Mouse (Mus musculus): ENCODE results near the gene Krt80. TPM values are rescaled to one million over a fixed set of nuclear protein-coding genes. Genes with fewer than 3 reads are reported as not detected.

The Krt80 gene
- polyA plus RNA-seq, 1 experiment from 2014 or later: 2.5 TPM

DNA sequence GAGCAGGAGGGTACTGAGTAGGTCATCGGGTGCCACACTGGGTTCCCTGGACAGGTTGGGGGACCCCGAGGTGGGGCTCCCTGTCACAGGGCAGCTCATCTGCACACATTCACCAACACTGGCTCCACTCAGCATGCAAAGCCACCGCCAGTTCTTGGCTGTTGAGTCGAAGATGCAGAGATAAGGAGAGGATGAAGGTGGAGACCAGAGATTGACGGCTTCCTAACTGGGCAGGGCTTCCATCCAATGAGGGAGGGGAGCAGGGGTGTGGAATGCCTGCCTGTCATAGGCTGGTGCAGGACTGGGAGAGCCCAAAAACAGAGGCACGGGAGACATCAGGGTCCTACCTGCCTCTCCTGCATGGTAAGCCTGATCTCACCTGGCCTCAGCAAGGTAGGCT, 5.5 kb downstream of the Krt80 start:
- 38% methylated on average over 6 of the region's 6 CpGs for WGBS
- Histone ChIP-seq H3K4me3 (ENCODE audit: low read length) (no peak overlapping the region), H3K4me1 (replicated peaks; ENCODE audit: control insufficient read depth, insufficient read depth, low read length) (peaks cover 24% of the 10 kb centered on the region), H3K27ac (ENCODE audit: low read length) (no peak overlapping the region), H3K36me3 (ENCODE audit: control insufficient read depth, insufficient read depth, low read length) (no peaks in the 10 kb centered on the region), H3K4me2 (ENCODE audit: low read depth, low read length) (no peak overlapping the region), H3K27me3 (ENCODE audit: control insufficient read depth, insufficient read depth, low read depth, low read length) (no peaks in the 10 kb centered on the region), H3K9ac (ENCODE audit: low read length) (no peak overlapping the region), H3K9me3 (ENCODE audit: control insufficient read depth, low read length) (no peaks in the 10 kb centered on the region)
- no peak for ATAC-seq (ENCODE audit: low read depth)

- peaks cover 19% of the 10 kb centered on the region for H3K4me1 ChIP-seq (replicated peaks; ENCODE audit: control insufficient read depth, insufficient read depth, low read length)
- H3K4me2 ChIP-seq (ENCODE audit: low read depth, low read length): no peak overlapping the region
- 72% methylated on average over 6 of the region's 6 CpGs for WGBS
- no peak for ATAC-seq (ENCODE audit: low read depth)
- no peaks in the 10 kb centered on the region for H3K9me3 ChIP-seq (ENCODE audit: control insufficient read depth, low read length)
- H3K9ac ChIP-seq (ENCODE audit: low read length): no peak overlapping the region
- H3K36me3 ChIP-seq (ENCODE audit: control insufficient read depth, insufficient read depth, low read length): no peaks in the 10 kb centered on the region
- no peaks in the 10 kb centered on the region for H3K27me3 ChIP-seq (ENCODE audit: control insufficient read depth, insufficient read depth, low read depth, low read length)
- no peak overlapping the region for H3K27ac ChIP-seq (ENCODE audit: low read length)
- H3K4me3 ChIP-seq (ENCODE audit: low read length): no peak overlapping the region
Measured at GRCm38 (mm10) chr15:101363933-101364332, 6.0 kb downstream of the Krt80 start.

- 45% methylated on average over 4 of the region's 4 CpGs for WGBS
- H3K4me1 ChIP-seq (replicated peaks; ENCODE audit: control insufficient read depth, insufficient read depth, low read length): peaks cover 15% of the 10 kb centered on the region
- H3K27me3 ChIP-seq (ENCODE audit: control insufficient read depth, insufficient read depth, low read depth, low read length): no peaks in the 10 kb centered on the region
- no peak overlapping the region for H3K27ac ChIP-seq (ENCODE audit: low read length)
- H3K4me2 ChIP-seq (ENCODE audit: low read depth, low read length): no peak overlapping the region
- no peak overlapping the region for H3K9ac ChIP-seq (ENCODE audit: low read length)
- no peaks in the 10 kb centered on the region for H3K9me3 ChIP-seq (ENCODE audit: control insufficient read depth, low read length)
- no peaks in the 10 kb centered on the region for H3K36me3 ChIP-seq (ENCODE audit: control insufficient read depth, insufficient read depth, low read length)
- no peak overlapping the region for H3K4me3 ChIP-seq (ENCODE audit: low read length)
- ATAC-seq (ENCODE audit: low read depth): no peak
Measured at GRCm38 (mm10) chr15:101362393-101363010, 7.5 kb downstream of the Krt80 start.

DNA sequence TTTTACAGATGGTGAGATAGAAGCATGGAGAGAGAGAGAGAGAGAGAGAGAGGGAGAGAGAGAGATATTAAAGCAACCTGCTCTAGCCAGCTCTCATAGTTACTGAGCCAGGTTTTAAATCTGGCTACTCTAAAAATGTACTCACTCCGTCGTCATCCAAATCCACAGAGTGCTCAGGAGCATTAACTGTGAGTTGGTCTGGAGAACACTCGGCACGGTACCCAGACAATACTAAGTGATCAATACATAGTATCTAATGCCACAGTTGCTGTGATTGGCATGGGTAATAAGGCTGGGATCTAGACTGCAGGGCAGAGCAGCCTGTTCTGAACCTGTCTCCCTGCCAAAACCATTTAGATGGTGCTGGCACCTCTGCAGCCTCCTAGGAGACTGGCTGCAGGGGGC, 14.6 kb downstream of the Krt80 start:
- no peak overlapping the region for H3K4me3 ChIP-seq (ENCODE audit: low read length)
- no peak overlapping the region for H3K9ac ChIP-seq (ENCODE audit: low read length)
- no peaks in the 10 kb centered on the region for H3K9me3 ChIP-seq (ENCODE audit: control insufficient read depth, low read length)
- ATAC-seq (ENCODE audit: low read depth): no peak
- 0 out of 2 replicates have a peak, but pooled peaks cover 3% of the 10 kb centered on the region for H3K4me1 ChIP-seq (replicated peaks; ENCODE audit: control insufficient read depth, insufficient read depth, low read length)
- H3K27ac ChIP-seq (ENCODE audit: low read length): no peak overlapping the region
- H3K4me2 ChIP-seq (ENCODE audit: low read depth, low read length): no peak overlapping the region
- no peaks in the 10 kb centered on the region for H3K36me3 ChIP-seq (ENCODE audit: control insufficient read depth, insufficient read depth, low read length)
- no peaks in the 10 kb centered on the region for H3K27me3 ChIP-seq (ENCODE audit: control insufficient read depth, insufficient read depth, low read depth, low read length)
- WGBS: 80% methylated on average over 4 of the region's 4 CpGs

GRCm38 (mm10) chr15:101352706-101353465, 17.1 kb downstream of the Krt80 start:
- Histone ChIP-seq H3K4me1 (replicated peaks; ENCODE audit: control insufficient read depth, insufficient read depth, low read length) (0 out of 2 replicates have a peak, but pooled peaks cover 3% of the 10 kb centered on the region), H3K4me3 (ENCODE audit: low read length) (no peak overlapping the region), H3K9ac (ENCODE audit: low read length) (no peak overlapping the region), H3K27me3 (ENCODE audit: control insufficient read depth, insufficient read depth, low read depth, low read length) (no peaks in the 10 kb centered on the region), H3K36me3 (ENCODE audit: control insufficient read depth, insufficient read depth, low read length) (no peaks in the 10 kb centered on the region), H3K27ac (ENCODE audit: low read length) (no peak overlapping the region), H3K4me2 (ENCODE audit: low read depth, low read length) (no peak overlapping the region), H3K9me3 (ENCODE audit: control insufficient read depth, low read length) (no peaks in the 10 kb centered on the region)
- no peak for ATAC-seq (ENCODE audit: low read depth)
- 46% methylated on average over 10 of the region's 10 CpGs for WGBS

DNA sequence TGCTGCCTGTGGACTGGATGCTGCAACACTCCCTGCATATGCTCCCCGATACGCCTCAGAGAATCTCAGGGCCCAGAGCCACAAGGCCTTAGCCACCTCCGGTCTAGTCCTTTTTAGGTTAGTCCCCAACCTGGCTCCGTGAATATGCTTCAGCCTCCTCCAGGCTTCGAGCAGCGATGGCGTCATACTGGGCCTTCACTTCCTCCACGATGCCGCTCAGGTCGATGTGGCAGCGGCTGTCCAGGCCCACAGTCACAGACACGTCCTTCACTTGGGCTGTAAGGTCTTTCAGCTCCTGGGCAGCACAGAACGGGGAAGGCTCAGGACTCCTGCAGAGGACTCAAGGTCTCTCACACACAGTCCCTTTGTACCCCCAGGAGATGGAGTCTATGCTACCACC, 17.9 kb downstream of the Krt80 start:
- WGBS: 78% methylated on average over 13 of the region's 13 CpGs
- Histone ChIP-seq H3K9me3 (ENCODE audit: control insufficient read depth, low read length) (no peaks in the 10 kb centered on the region), H3K9ac (ENCODE audit: low read length) (no peak overlapping the region)

DNA sequence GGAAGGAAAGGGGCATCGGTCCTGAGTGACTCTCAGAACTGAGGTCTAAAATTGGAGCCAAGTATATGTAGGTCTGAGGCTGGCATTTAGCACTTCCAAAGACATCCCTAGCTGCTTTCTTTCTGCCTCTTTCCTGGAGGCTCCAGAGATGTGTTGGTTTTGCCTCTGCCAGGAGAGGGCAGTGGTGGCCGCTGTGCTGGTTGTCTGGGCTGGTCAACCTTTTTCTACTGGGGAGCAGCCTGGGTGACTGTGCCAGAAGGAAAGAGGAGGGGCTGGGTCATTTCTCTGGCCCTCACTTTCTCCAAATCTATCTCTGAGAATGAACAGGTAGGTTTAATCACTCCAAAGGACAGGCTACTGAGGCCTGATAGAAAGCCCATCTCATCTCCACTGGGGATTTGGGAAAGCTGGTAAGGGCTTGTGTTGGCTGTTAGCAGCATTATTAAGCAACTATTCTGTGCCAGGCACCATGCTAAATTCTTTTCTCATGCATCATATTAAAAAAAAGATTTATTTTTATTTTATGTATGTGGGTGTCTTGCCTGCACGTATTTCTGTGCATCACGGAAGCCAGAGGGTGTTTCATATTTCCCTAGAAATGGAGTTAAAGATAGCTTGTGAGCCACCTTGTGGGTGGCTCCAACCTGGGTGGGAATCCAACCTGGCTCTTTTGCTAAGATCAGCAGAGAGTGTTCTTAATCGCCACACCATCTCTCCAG, 28.0 kb downstream of the Krt80 start:
- Histone ChIP-seq H3K4me3 (ENCODE audit: low read length) (no peak overlapping the region), H3K4me2 (ENCODE audit: low read depth, low read length) (no peak overlapping the region), H3K4me1 (replicated peaks; ENCODE audit: control insufficient read depth, insufficient read depth, low read length) (no peaks in the 10 kb centered on the region; the same call in 1 of the 2 replicates), H3K27me3 (ENCODE audit: control insufficient read depth, insufficient read depth, low read depth, low read length) (no peaks in the 10 kb centered on the region), H3K9ac (ENCODE audit: low read length) (no peak overlapping the region), H3K27ac (ENCODE audit: low read length) (no peak overlapping the region), H3K36me3 (ENCODE audit: control insufficient read depth, insufficient read depth, low read length) (no peaks in the 10 kb centered on the region), H3K9me3 (ENCODE audit: control insufficient read depth, low read length) (no peaks in the 10 kb centered on the region)
- no peak for ATAC-seq (ENCODE audit: low read depth)
- 61% methylated on average over 5 of the region's 5 CpGs for WGBS

More for the DNA sequence above, 17.9 kb downstream of the Krt80 start:
- H3K36me3 ChIP-seq (ENCODE audit: control insufficient read depth, insufficient read depth, low read length): no peaks in the 10 kb centered on the region
- no peaks in the 10 kb centered on the region for H3K27me3 ChIP-seq (ENCODE audit: control insufficient read depth, insufficient read depth, low read depth, low read length)
- no peak for ATAC-seq (ENCODE audit: low read depth)
- H3K4me3 ChIP-seq (ENCODE audit: low read length): no peak overlapping the region
- H3K4me1 ChIP-seq (replicated peaks; ENCODE audit: control insufficient read depth, insufficient read depth, low read length): 0 out of 2 replicates have a peak, but pooled peaks cover 3% of the 10 kb centered on the region
- H3K4me2 ChIP-seq (ENCODE audit: low read depth, low read length): no peak overlapping the region
- no peak overlapping the region for H3K27ac ChIP-seq (ENCODE audit: low read length)

DNA sequence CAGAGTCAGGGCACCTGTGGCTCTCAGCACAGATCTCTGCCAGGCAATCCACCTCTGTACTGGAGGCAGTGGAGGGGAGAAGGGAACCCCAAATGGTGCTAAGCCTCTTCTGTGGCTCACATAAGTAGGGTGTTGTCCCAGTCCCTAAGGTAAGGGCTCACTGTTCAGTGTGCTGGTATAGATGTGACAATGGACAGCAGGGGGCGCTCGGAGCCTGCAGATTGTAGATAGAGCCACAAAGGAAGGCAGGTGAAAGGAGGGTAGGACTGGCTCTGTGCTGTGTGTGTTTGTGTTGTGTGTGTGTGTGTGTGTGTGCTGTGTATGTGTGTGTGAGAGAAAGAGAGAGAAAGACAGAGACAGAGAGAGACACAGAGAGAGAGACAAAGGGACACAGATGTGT, 30.4 kb downstream of the Krt80 start:
- Histone ChIP-seq H3K36me3 (ENCODE audit: control insufficient read depth, insufficient read depth, low read length) (no peaks in the 10 kb centered on the region), H3K9me3 (ENCODE audit: control insufficient read depth, low read length) (no peaks in the 10 kb centered on the region), H3K27ac (ENCODE audit: low read length) (no peak overlapping the region), H3K4me2 (ENCODE audit: low read depth, low read length) (no peak overlapping the region), H3K27me3 (ENCODE audit: control insufficient read depth, insufficient read depth, low read depth, low read length) (no peaks in the 10 kb centered on the region), H3K9ac (ENCODE audit: low read length) (no peak overlapping the region), H3K4me1 (replicated peaks; ENCODE audit: control insufficient read depth, insufficient read depth, low read length) (peaks cover 7% of the 10 kb centered on the region), H3K4me3 (ENCODE audit: low read length) (no peak overlapping the region)
- 0% methylated on average over 2 of the region's 2 CpGs for WGBS
- peak; percentile 71 for ATAC-seq (ENCODE audit: low read depth)

DNA sequence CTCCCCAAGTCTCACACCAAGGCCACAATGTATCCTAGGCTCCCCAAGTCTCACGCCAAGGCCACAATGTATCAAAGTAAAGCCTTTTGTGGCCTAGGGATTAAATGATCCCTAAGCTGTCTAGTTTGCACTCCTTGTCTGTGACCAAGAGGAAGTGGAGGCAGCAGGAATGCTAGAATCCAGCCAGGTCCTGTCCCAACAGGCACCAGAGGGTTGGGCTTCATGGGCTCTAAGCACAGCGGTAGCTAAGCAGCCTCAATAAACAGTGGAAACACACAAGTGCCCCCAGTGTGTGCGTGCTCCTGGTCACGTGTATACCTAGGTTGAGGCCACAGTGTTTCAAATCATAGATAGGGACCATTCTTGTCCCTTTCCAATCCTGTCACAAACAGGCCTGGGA, 31.6 kb downstream of the Krt80 start:
- H3K27me3 ChIP-seq (ENCODE audit: control insufficient read depth, insufficient read depth, low read depth, low read length): no peaks in the 10 kb centered on the region
- H3K4me1 ChIP-seq (replicated peaks; ENCODE audit: control insufficient read depth, insufficient read depth, low read length): peaks cover 7% of the 10 kb centered on the region
- WGBS: 69% methylated on average over 4 of the region's 4 CpGs
- no peak for ATAC-seq (ENCODE audit: low read depth)
- no peak overlapping the region for H3K27ac ChIP-seq (ENCODE audit: low read length)
- no peak overlapping the region for H3K4me3 ChIP-seq (ENCODE audit: low read length)
- H3K36me3 ChIP-seq (ENCODE audit: control insufficient read depth, insufficient read depth, low read length): no peaks in the 10 kb centered on the region
- no peak overlapping the region for H3K9ac ChIP-seq (ENCODE audit: low read length)
- no peaks in the 10 kb centered on the region for H3K9me3 ChIP-seq (ENCODE audit: control insufficient read depth, low read length)
- H3K4me2 ChIP-seq (ENCODE audit: low read depth, low read length): no peak overlapping the region
